In the genomic region with DNA sequence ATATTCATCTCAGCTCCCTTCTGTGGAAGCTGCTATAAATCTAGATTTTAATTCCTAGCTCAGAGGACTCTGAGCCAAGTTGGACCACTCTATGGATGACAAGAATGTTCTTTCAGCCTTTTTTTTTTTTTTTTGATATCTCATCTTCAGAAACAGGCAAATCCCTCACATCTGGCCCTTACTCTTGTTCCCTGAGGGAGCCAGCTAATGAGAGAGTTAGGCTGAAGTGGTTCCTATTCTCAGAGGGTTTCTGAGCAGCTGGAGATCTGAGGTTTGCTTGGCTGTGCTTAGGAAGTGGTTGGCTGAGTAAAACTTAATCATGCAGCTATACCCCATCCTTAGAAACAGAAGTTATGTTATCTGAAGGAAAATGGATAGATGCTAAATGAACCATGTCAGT, we compare ENCODE assay signal across 16 mouse cellular contexts.
"Had no signal": no experiment of that assay in that cellular context is flagged by ENCODE, and none has a peak within 500 bp of the region (broad histone marks: within the 10 kb centered on the region; RNA-seq: fewer than 3 reads in every experiment).

No protein-coding gene starts in this region.

- H3K4me3 ChIP-seq: lung, embryonic 15.5 days; megakaryocyte, embryonic 14.5 days; midbrain, embryonic 13.5 days; midbrain, embryonic 15.5 days; neural tube, embryonic 12.5 days had no signal

- H3K9me3 ChIP-seq: lung, embryonic 15.5 days; midbrain, embryonic 13.5 days; midbrain, embryonic 15.5 days; neural tube, embryonic 12.5 days had no signal

- H3K4me1 ChIP-seq: lung, embryonic 15.5 days; megakaryocyte, embryonic 14.5 days; midbrain, embryonic 13.5 days; midbrain, embryonic 15.5 days; neural tube, embryonic 12.5 days had no signal

- ATAC-seq: lung, postnatal 0 days; midbrain, embryonic 13.5 days; midbrain, embryonic 15.5 days had no signal

- H3K9ac ChIP-seq: lung, embryonic 15.5 days; midbrain, embryonic 13.5 days; midbrain, embryonic 15.5 days; neural tube, embryonic 12.5 days had no signal

- H3K4me2 ChIP-seq: lung, embryonic 15.5 days; midbrain, embryonic 11.5 days; midbrain, embryonic 13.5 days; midbrain, embryonic 15.5 days; neural tube, embryonic 12.5 days had no signal

- H3K27ac ChIP-seq: lung, embryonic 15.5 days; macrophage; midbrain, embryonic 13.5 days; midbrain, embryonic 15.5 days; neural tube, embryonic 12.5 days had no signal

- H3K36me3 ChIP-seq: lung, embryonic 15.5 days; midbrain, embryonic 13.5 days; midbrain, embryonic 15.5 days; neural tube, embryonic 12.5 days had no signal

- H3K27me3 ChIP-seq: lung, embryonic 15.5 days; megakaryocyte, embryonic 14.5 days; midbrain, embryonic 13.5 days; midbrain, embryonic 15.5 days; neural tube, embryonic 12.5 days had no signal

- DNase-seq: lung, adult 2 months; lung, postnatal 14 days; lung, postnatal 36 days; right cerebral cortex, postnatal 14 days; spleen, adult 18-20 months; thymus, adult 18-20 months; thymus, postnatal 14 days; thymus, postnatal 36 days had no signal
